Mouse (Mus musculus) bone marrow, adult 2 months (tissue): Measurements from ENCODE around the gene Olfr669.
"Not testable (repeated sequence)": the region's sequence is repeated elsewhere in the genome, so short reads cannot be mapped to it uniquely, and the experiment has no call there.

ENCODE experiments used
- CTCF ChIP-seq: fragments of 200-500 bp; IDR thresholded peaks from 2 replicates; pipeline ENCODE4 v1.5.1; 2011; ENCODE audit warnings: low read length, control low read depth; ENCODE audit not compliant: control insufficient read depth, insufficient read depth
- POLR2A ChIP-seq: fragments of 200-500 bp; IDR thresholded peaks from 2 replicates; pipeline ENCODE4 v1.6.1; 2011; ENCODE audit warnings: low read depth, mild to moderate bottlenecking, control low read depth, low read length, borderline replicate concordance; ENCODE audit not compliant: control insufficient read depth

GRCm38 (mm10) chr7:104972507-104972906 lies 38.5 kb downstream of the Olfr669 start:
- not testable (repeated sequence) for TF ChIP-seq POLR2A, CTCF
